Comparison of ENCODE assay signal across 8 mouse cellular contexts in the genomic region with DNA sequence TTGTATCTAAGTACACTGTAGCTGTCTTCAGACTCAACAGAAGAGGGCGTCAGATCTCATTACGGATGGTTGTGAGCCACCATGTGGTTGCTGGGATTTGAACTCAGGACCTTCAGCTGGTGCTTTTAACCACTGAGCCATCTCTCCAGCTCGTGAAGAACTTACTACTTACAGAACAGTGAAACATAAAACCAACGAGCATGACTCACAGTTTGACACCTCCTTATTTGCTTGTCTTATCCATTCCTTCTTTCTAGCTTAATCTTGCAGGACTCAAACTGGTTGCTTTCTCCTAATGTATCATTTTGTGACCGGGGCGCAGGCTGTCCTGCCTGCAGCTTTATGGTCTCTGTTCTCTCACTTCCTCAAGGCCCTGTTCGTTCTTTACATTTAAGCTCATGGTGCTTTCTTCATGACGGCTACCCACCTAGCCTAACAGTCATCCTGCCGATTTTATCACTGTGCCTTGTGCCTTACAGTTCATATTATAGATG. TPM values are rescaled to one million over a fixed set of nuclear protein-coding genes. Genes with fewer than 3 reads are reported as not detected.
DNase-seq lines count a peak whose midpoint lies in the region; ATAC-seq and TF ChIP-seq lines count a peak whose summit lies in the region.

No protein-coding gene starts in this region.

- no peaks in the 10 kb centered on the region for H3K9me3 ChIP-seq in kidney, embryonic 14.5 days (ENCODE audit: control insufficient read depth, low read length)
- H3K9me3 ChIP-seq in ES-Bruce4 (replicated peaks; ENCODE audit: control insufficient read depth, insufficient read depth, low read length, poor library complexity, severe bottlenecking), result no peaks in the 10 kb centered on the region
- no peaks in the 10 kb centered on the region for H3K9me3 ChIP-seq in forebrain, embryonic 12.5 days

- H3K4me3 ChIP-seq in kidney, embryonic 14.5 days (ENCODE audit: low read length), result no peak overlapping the region; the same call in 1 of the 2 replicates
- H3K4me3 ChIP-seq in ES-Bruce4 (ENCODE audit: low read depth, low read length) (peak overlapping the region; percentile 39; the same call in 1 of the 2 replicates), macrophage (ENCODE audit: inconsistent target) (peak overlapping the region; percentile 56; the same call in 1 of the 2 replicates)
- H3K4me3 ChIP-seq in forebrain, embryonic 12.5 days (replicated peaks), result no peak overlapping the region

- TF ChIP-seq POLR2A in ES-Bruce4 (IDR thresholded peaks at IDR 0.05; ENCODE audit: insufficient read depth, low read length), result no peak

- peaks cover 28% of the 10 kb centered on the region for H3K79me2 ChIP-seq in macrophage (ENCODE audit: inconsistent target)

- peak overlapping the region; percentile 56 for H3K4me2 ChIP-seq in kidney, embryonic 14.5 days (replicated peaks; ENCODE audit: low read depth, low read length)
- peak overlapping the region; percentile 66 for H3K4me2 ChIP-seq in forebrain, embryonic 12.5 days

- no peak overlapping the region; the same call in 1 of the 2 replicates for H3K27ac ChIP-seq in kidney, embryonic 14.5 days (ENCODE audit: low read depth, low read length)
- H3K27ac ChIP-seq in ES-Bruce4 (ENCODE audit: insufficient read depth, low read length), result peak overlapping the region; percentile 71
- H3K27ac ChIP-seq in forebrain, embryonic 12.5 days, result peak overlapping the region; percentile 97; the same call in 1 of the 2 replicates
- peak overlapping the region; percentile 85 for H3K27ac ChIP-seq in macrophage

- H3K4me1 ChIP-seq in kidney, embryonic 14.5 days (ENCODE audit: control insufficient read depth, insufficient read depth, low read length), result peaks cover 11% of the 10 kb centered on the region
- H3K4me1 ChIP-seq in ES-Bruce4 (ENCODE audit: control insufficient read depth, insufficient read depth, low read length), result no peaks in the 10 kb centered on the region
- peaks cover 21% of the 10 kb centered on the region for H3K4me1 ChIP-seq in forebrain, embryonic 12.5 days

- no peak for TF ChIP-seq CTCF in ES-Bruce4 (IDR thresholded peaks at IDR 0.05; ENCODE audit: low read depth, low read length)

- no peak for TF ChIP-seq EP300 in ES-Bruce4 (IDR thresholded peaks at IDR 0.05; ENCODE audit: insufficient read depth, low read depth, low read length)

- H3K27me3 ChIP-seq in kidney, embryonic 14.5 days (ENCODE audit: control insufficient read depth, insufficient read depth, low read length), result no peaks in the 10 kb centered on the region
- no peaks in the 10 kb centered on the region for H3K27me3 ChIP-seq in ES-Bruce4 (ENCODE audit: control insufficient read depth, insufficient read depth, low read length, poor library complexity, severe bottlenecking)
- no peaks in the 10 kb centered on the region for H3K27me3 ChIP-seq in forebrain, embryonic 12.5 days

- no peak for DNase-seq in kidney, postnatal 14 days
- no peak for DNase-seq in layer of hippocampus, postnatal 10 days (ENCODE audit: low spot score in 2 of 2)
- no peak for DNase-seq in adrenal gland, adult 8-10 months
- no peak for DNase-seq in adrenal gland, postnatal 4 days (ENCODE audit: low spot score in 2 of 2)

- no peaks in the 10 kb centered on the region for H3K36me3 ChIP-seq in kidney, embryonic 14.5 days (ENCODE audit: control insufficient read depth, insufficient read depth, low read length)
- H3K36me3 ChIP-seq in ES-Bruce4 (ENCODE audit: control insufficient read depth, insufficient read depth, low read length, poor library complexity, severe bottlenecking), result no peaks in the 10 kb centered on the region
- no peaks in the 10 kb centered on the region for H3K36me3 ChIP-seq in forebrain, embryonic 12.5 days (replicated peaks)
- no peaks in the 10 kb centered on the region for H3K36me3 ChIP-seq in macrophage (ENCODE audit: inconsistent target)

- 55% methylated on average over 9 of the region's 9 CpGs for WGBS in kidney, embryonic 14.5 days
- WGBS in forebrain, embryonic 12.5 days, result 78% methylated on average over 9 of the region's 9 CpGs
- WGBS in macrophage (ENCODE audit: missing documents), result 40% methylated on average over 9 of the region's 9 CpGs

- H3K9ac ChIP-seq in kidney, embryonic 14.5 days (ENCODE audit: low read depth, low read length), result no peak overlapping the region
- peak overlapping the region; percentile 93 for H3K9ac ChIP-seq in ES-Bruce4 (ENCODE audit: low read depth, poor library complexity, severe bottlenecking)
- H3K9ac ChIP-seq in forebrain, embryonic 12.5 days, result peak overlapping the region; percentile 53; the same call in 1 of the 2 replicates

- ATAC-seq in kidney, embryonic 14.5 days (ENCODE audit: low FRiP score, low TSS enrichment), result no peak
- ATAC-seq in forebrain, embryonic 12.5 days (ENCODE audit: low FRiP score), result no peak

RNA-seq across cellular contexts. Expression of gene Cdk19, which starts 8.1 kb away (rescaled TPM):
- 6.7 and 10.8 TPM in 2 replicates for polyA plus RNA-seq in kidney, embryonic 14.5 days (2014; fragmentation: Nextera tagmentation; extraction: Ambion mirVana)
- 14.1 and 16.0 TPM in 2 replicates for polyA plus RNA-seq in ES-Bruce4 (2011; ENCODE audit: insufficient read depth, insufficient read length, low read depth, missing spikeins)
- polyA plus RNA-seq in forebrain, embryonic 12.5 days (2016; fragmentation: Nextera tagmentation; extraction: Ambion mirVana), result 12.5 and 12.9 TPM in 2 replicates
- total RNA-seq in macrophage (2018; cell fraction: chromatin; rRNA removed), result 10 to 100 TPM in 19 of 26 experiments, 1 to 10 TPM in 7; 1.4 to 19.3 (median 13.5) TPM
- 10 to 100 TPM; 13.5 to 26.2 (median 21.8) TPM for total RNA-seq in macrophage (2018; cell fraction: cytosol; rRNA removed)
- total RNA-seq in macrophage (2018; cell fraction: nucleus; rRNA removed), result 10 to 100 TPM in 22 of 26 experiments, 1 to 10 TPM in 4; 4.6 to 31.5 (median 18.1) TPM
- polyA plus RNA-seq in macrophage (2018), result 14.5 to 17.0 TPM (median 15.9 TPM) in 3 replicates
- total RNA-seq in layer of hippocampus, postnatal 10 days (2021), result 10 to 100 TPM; 24.7 to 27.4 TPM
- total RNA-seq in adrenal gland, adult 8-10 months (2022), result 10 to 100 TPM; 11.1 to 14.0 (median 12.6) TPM
- 10 to 100 TPM; 19.7 to 20.2 TPM for total RNA-seq in adrenal gland, postnatal 4 days (2021)

RNA-seq across cellular contexts. Expression of gene Amd1, which starts 45.5 kb away (rescaled TPM):
- 78.8 and 80.9 TPM in 2 replicates for polyA plus RNA-seq in kidney, embryonic 14.5 days (2014; fragmentation: Nextera tagmentation; extraction: Ambion mirVana)
- 149 and 150 TPM in 2 replicates for polyA plus RNA-seq in ES-Bruce4 (2011; ENCODE audit: insufficient read depth, insufficient read length, low read depth, missing spikeins)
- 71.3 and 73.4 TPM in 2 replicates for polyA plus RNA-seq in forebrain, embryonic 12.5 days (2016; fragmentation: Nextera tagmentation; extraction: Ambion mirVana)
- total RNA-seq in macrophage (2018; cell fraction: chromatin; rRNA removed), result 10 to 100 TPM in 21 of 26 experiments, 1 to 10 TPM in 5; 7.0 to 52.8 (median 22.2) TPM
- total RNA-seq in macrophage (2018; cell fraction: cytosol; rRNA removed), result 10 to 100 TPM; 27.3 to 55.4 (median 42.0) TPM
- total RNA-seq in macrophage (2018; cell fraction: nucleus; rRNA removed), result 10 to 100 TPM; 14.4 to 59.7 (median 29.2) TPM
- 35.2 to 73.4 TPM (median 38.5 TPM) in 3 replicates for polyA plus RNA-seq in macrophage (2018)
- 10 to 100 TPM; 43.2 to 48.9 TPM for total RNA-seq in layer of hippocampus, postnatal 10 days (2021)
- 10 to 100 TPM; 42.4 to 50.2 (median 47.3) TPM for total RNA-seq in adrenal gland, adult 8-10 months (2022)
- 10 to 100 TPM; 42.2 to 43.5 TPM for total RNA-seq in adrenal gland, postnatal 4 days (2021)

Comparison
In these comparisons a context has a peak if more than half of its experiments do, and no peak if none do; other contexts are left out.
1. H3K4me3 ChIP-seq: peak in ES-Bruce4 (single experiment) and macrophage (single experiment); none in kidney, embryonic 14.5 days (single experiment) and forebrain, embryonic 12.5 days (single experiment).